10 mouse cellular contexts compared by ENCODE assay signal in the genomic region with DNA sequence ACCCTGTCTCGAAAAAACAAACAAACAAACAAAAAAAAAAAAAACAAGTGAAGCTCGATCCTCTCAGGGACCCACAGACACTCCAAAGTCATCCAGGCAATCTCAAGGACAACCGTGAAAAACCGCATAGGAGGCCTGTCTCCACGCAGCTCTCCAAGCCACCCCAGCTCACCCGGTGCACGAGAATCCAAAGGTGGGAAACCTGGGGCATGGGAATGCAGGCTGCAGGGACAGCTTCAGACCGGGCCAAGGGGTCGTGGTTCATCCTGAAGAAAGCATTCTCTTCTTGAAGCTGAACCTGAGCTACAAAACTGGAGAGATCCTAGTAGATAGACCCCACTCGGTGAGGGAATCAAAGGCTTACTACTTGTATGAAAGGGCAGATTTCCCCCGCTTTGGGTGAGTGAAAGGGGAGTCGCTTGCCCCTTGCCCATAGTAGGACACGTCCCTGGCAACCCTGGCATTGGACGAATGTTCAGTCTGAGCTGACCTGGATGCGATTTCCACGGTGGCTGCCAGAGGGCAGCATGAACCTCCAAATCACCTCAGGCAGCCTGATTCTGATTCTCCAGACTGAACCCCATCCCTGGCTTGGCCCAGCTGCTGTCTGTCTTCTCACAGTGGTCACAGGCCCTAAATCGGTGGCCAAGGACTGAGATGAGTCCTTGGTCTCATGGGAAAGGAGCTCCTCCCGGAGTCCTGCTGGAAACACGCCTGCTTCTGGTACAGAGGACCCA. TPM values are rescaled to one million over a fixed set of nuclear protein-coding genes. Genes with fewer than 3 reads are reported as not detected.
DNase-seq lines count a peak whose midpoint lies in the region; ATAC-seq and TF ChIP-seq lines count a peak whose summit lies in the region.
"Had no signal": no experiment of that assay in that cellular context is flagged by ENCODE, and none has a peak within 500 bp of the region (broad histone marks: within the 10 kb centered on the region; RNA-seq: fewer than 3 reads in every experiment).

No protein-coding gene starts in this region.

- no peak for ATAC-seq in intestine, postnatal 0 days
- no peak for ATAC-seq in intestine, embryonic 16.5 days
- no peak for ATAC-seq in neural tube, embryonic 11.5 days (ENCODE audit: insufficient read depth, low FRiP score, low TSS enrichment)

- peak; percentile 58 to 60 for DNase-seq in cerebellum, adult 18-20 months
- DNase-seq in heart, postnatal 10 days: peak; percentile 75 to 79
- DNase-seq in left cerebral cortex, postnatal 25 days (ENCODE audit: low spot score in 2 of 2): peak; percentile 63 to 65
- peak; percentile 69 for DNase-seq in neural tube, embryonic 11.5 days (ENCODE audit: low spot score)
- no peak for DNase-seq in T-cell, adult 2 months (ENCODE audit: low spot score)

- no peak overlapping the region; the same call in 1 of the 2 replicates for H3K9ac ChIP-seq in intestine, postnatal 0 days (ENCODE audit: low read depth, low read length)
- no peak overlapping the region for H3K9ac ChIP-seq in intestine, embryonic 16.5 days (ENCODE audit: low read depth, low read length)
- no peak overlapping the region for H3K9ac ChIP-seq in ES-Bruce4 (ENCODE audit: low read depth, poor library complexity, severe bottlenecking)
- H3K9ac ChIP-seq in neural tube, embryonic 11.5 days (ENCODE audit: low read length): no peak overlapping the region
- H3K9ac ChIP-seq: limb, embryonic 15.5 days; stomach, embryonic 15.5 days had no signal

- H3K4me2 ChIP-seq in intestine, postnatal 0 days (replicated peaks; ENCODE audit: low read depth): no peak overlapping the region
- no peak overlapping the region for H3K4me2 ChIP-seq in intestine, embryonic 16.5 days (ENCODE audit: low read depth, low read length)
- H3K4me2 ChIP-seq in neural tube, embryonic 11.5 days (ENCODE audit: low read depth): no peak overlapping the region
- H3K4me2 ChIP-seq: limb, embryonic 15.5 days; stomach, embryonic 15.5 days had no signal

- 49% methylated on average over 19 of the region's 19 CpGs for WGBS in intestine, postnatal 0 days
- 44% methylated on average over 19 of the region's 19 CpGs for WGBS in intestine, embryonic 16.5 days
- WGBS in neural tube, embryonic 11.5 days: 55% methylated on average over 19 of the region's 19 CpGs

- TF ChIP-seq POLR2A in ES-Bruce4 (IDR thresholded peaks at IDR 0.05; ENCODE audit: insufficient read depth, low read length): no peak

- no peak overlapping the region for H3K4me3 ChIP-seq in intestine, postnatal 0 days (ENCODE audit: low read depth, low read length)
- H3K4me3 ChIP-seq in intestine, embryonic 16.5 days (ENCODE audit: low read length): no peak overlapping the region
- no peak overlapping the region for H3K4me3 ChIP-seq in ES-Bruce4 (ENCODE audit: low read depth, low read length)
- H3K4me3 ChIP-seq in neural tube, embryonic 11.5 days (ENCODE audit: low read depth, low read length): no peak overlapping the region
- H3K4me3 ChIP-seq: limb, embryonic 15.5 days; stomach, embryonic 15.5 days had no signal

- H3K36me3 ChIP-seq in intestine, postnatal 0 days (ENCODE audit: control insufficient read depth, insufficient read depth): peaks cover 4% of the 10 kb centered on the region; the same call in 1 of the 2 replicates
- no peaks in the 10 kb centered on the region for H3K36me3 ChIP-seq in intestine, embryonic 16.5 days (ENCODE audit: control insufficient read depth, insufficient read depth, low read length)
- peaks cover 10% of the 10 kb centered on the region for H3K36me3 ChIP-seq in ES-Bruce4 (ENCODE audit: control insufficient read depth, insufficient read depth, low read length, poor library complexity, severe bottlenecking)
- no peaks in the 10 kb centered on the region for H3K36me3 ChIP-seq in neural tube, embryonic 11.5 days (ENCODE audit: control insufficient read depth, insufficient read depth, low read length)
- H3K36me3 ChIP-seq: stomach, embryonic 15.5 days had no signal

- no peaks in the 10 kb centered on the region for H3K9me3 ChIP-seq in intestine, postnatal 0 days (ENCODE audit: control insufficient read depth)
- no peaks in the 10 kb centered on the region for H3K9me3 ChIP-seq in intestine, embryonic 16.5 days (ENCODE audit: control insufficient read depth, low read length)
- no peaks in the 10 kb centered on the region for H3K9me3 ChIP-seq in ES-Bruce4 (replicated peaks; ENCODE audit: control insufficient read depth, insufficient read depth, low read length, poor library complexity, severe bottlenecking)
- H3K9me3 ChIP-seq in neural tube, embryonic 11.5 days (ENCODE audit: control insufficient read depth, low read length): no peaks in the 10 kb centered on the region
- H3K9me3 ChIP-seq: limb, embryonic 15.5 days; stomach, embryonic 15.5 days had no signal

- peak; percentile 83 for TF ChIP-seq CTCF in intestine, postnatal 0 days (IDR thresholded peaks at IDR 0.05; ENCODE audit: low read depth)
- peak; percentile 82 for TF ChIP-seq CTCF in ES-Bruce4 (IDR thresholded peaks at IDR 0.05; ENCODE audit: low read depth, low read length)

- H3K4me1 ChIP-seq in intestine, postnatal 0 days (replicated peaks; ENCODE audit: control insufficient read depth, insufficient read depth, low read length): peaks cover 3% of the 10 kb centered on the region; the same call in 1 of the 2 replicates
- peaks cover 12% of the 10 kb centered on the region for H3K4me1 ChIP-seq in intestine, embryonic 16.5 days (ENCODE audit: control insufficient read depth, insufficient read depth, low read length)
- no peaks in the 10 kb centered on the region for H3K4me1 ChIP-seq in ES-Bruce4 (ENCODE audit: control insufficient read depth, insufficient read depth, low read length)
- peaks cover 10% of the 10 kb centered on the region for H3K4me1 ChIP-seq in neural tube, embryonic 11.5 days (ENCODE audit: control insufficient read depth, insufficient read depth, low read length)

- peaks cover 28% of the 10 kb centered on the region for H3K27me3 ChIP-seq in intestine, postnatal 0 days (replicated peaks; ENCODE audit: control insufficient read depth, insufficient read depth, low read length)
- H3K27me3 ChIP-seq in intestine, embryonic 16.5 days (replicated peaks; ENCODE audit: control insufficient read depth, insufficient read depth, low read length): peaks cover 12% of the 10 kb centered on the region
- H3K27me3 ChIP-seq in ES-Bruce4 (ENCODE audit: control insufficient read depth, insufficient read depth, low read length, poor library complexity, severe bottlenecking): no peaks in the 10 kb centered on the region
- no peaks in the 10 kb centered on the region for H3K27me3 ChIP-seq in neural tube, embryonic 11.5 days (ENCODE audit: control insufficient read depth, insufficient read depth, low read length)

- no peak overlapping the region for H3K27ac ChIP-seq in intestine, postnatal 0 days (ENCODE audit: low read depth, low read length)
- H3K27ac ChIP-seq in intestine, embryonic 16.5 days (ENCODE audit: low read length): no peak overlapping the region
- H3K27ac ChIP-seq in ES-Bruce4 (ENCODE audit: insufficient read depth, low read length): no peak overlapping the region
- no peak overlapping the region for H3K27ac ChIP-seq in neural tube, embryonic 11.5 days (ENCODE audit: low read depth, low read length)
- H3K27ac ChIP-seq: limb, embryonic 15.5 days; stomach, embryonic 15.5 days had no signal

- intact Hi-C loops in heart, postnatal 10 days (cut with DNase I): loop anchor here (1.0 kb wide), 1 partner anchor 122 kb away; no protein-coding TSS in a partner anchor
- intact Hi-C loops in left cerebral cortex, postnatal 25 days (cut with DNase I): loop anchor here (5.0 kb wide), 1 partner anchor 62 kb away; no protein-coding TSS in a partner anchor

- TF ChIP-seq EP300 in ES-Bruce4 (IDR thresholded peaks at IDR 0.05; ENCODE audit: insufficient read depth, low read depth, low read length): no peak

RNA-seq across cellular contexts. Expression of a gene that starts 18.7 kb away (rescaled TPM):
- 8.6 and 9.2 TPM in 2 replicates for polyA plus RNA-seq in intestine, postnatal 0 days (2015; fragmentation: Nextera tagmentation; extraction: Ambion mirVana)
- 20.2 and 22.1 TPM in 2 replicates for polyA plus RNA-seq in intestine, embryonic 16.5 days (2015; fragmentation: Nextera tagmentation; extraction: Ambion mirVana)
- 13.5 and 15.3 TPM in 2 replicates for polyA plus RNA-seq in ES-Bruce4 (2011; ENCODE audit: insufficient read depth, insufficient read length, low read depth, missing spikeins)
- total RNA-seq in heart, postnatal 10 days (2021): 10 to 100 TPM; 13.7 to 16.1 TPM
- 10 to 100 TPM; 19.2 to 20.9 TPM for total RNA-seq in left cerebral cortex, postnatal 25 days (2021)
- polyA plus RNA-seq in neural tube, embryonic 11.5 days (2014; fragmentation: Nextera tagmentation; extraction: Ambion mirVana): 55.9 and 65.4 TPM in 2 replicates

RNA-seq across cellular contexts. Expression of a gene that starts 54.0 kb away (rescaled TPM):
- 24.0 TPM in 2 replicates for polyA plus RNA-seq in intestine, postnatal 0 days (2015; fragmentation: Nextera tagmentation; extraction: Ambion mirVana)
- 60.0 and 70.4 TPM in 2 replicates for polyA plus RNA-seq in intestine, embryonic 16.5 days (2015; fragmentation: Nextera tagmentation; extraction: Ambion mirVana)
- polyA plus RNA-seq in ES-Bruce4 (2011; ENCODE audit: insufficient read depth, insufficient read length, low read depth, missing spikeins): 317 and 328 TPM in 2 replicates
- 10 to 100 TPM; 81.3 to 97.4 TPM for total RNA-seq in heart, postnatal 10 days (2021)
- total RNA-seq in left cerebral cortex, postnatal 25 days (2021): 100 to 1,000 TPM; 173 to 187 TPM
- polyA plus RNA-seq in neural tube, embryonic 11.5 days (2014; fragmentation: Nextera tagmentation; extraction: Ambion mirVana): 187 and 189 TPM in 2 replicates

RNA-seq across cellular contexts. Expression of a gene that starts 54.6 kb away (rescaled TPM):
- polyA plus RNA-seq in intestine, postnatal 0 days (2015; fragmentation: Nextera tagmentation; extraction: Ambion mirVana): 219 and 224 TPM in 2 replicates
- polyA plus RNA-seq in intestine, embryonic 16.5 days (2015; fragmentation: Nextera tagmentation; extraction: Ambion mirVana): 472 and 503 TPM in 2 replicates
- 1,629 and 1,787 TPM in 2 replicates for polyA plus RNA-seq in ES-Bruce4 (2011; ENCODE audit: insufficient read depth, insufficient read length, low read depth, missing spikeins)
- total RNA-seq in heart, postnatal 10 days (2021): 100 to 1,000 TPM; 299 to 318 TPM
- 100 to 1,000 TPM; 218 to 219 TPM for total RNA-seq in left cerebral cortex, postnatal 25 days (2021)
- 1,373 and 1,392 TPM in 2 replicates for polyA plus RNA-seq in neural tube, embryonic 11.5 days (2014; fragmentation: Nextera tagmentation; extraction: Ambion mirVana)
